Mouse (Mus musculus) hindbrain, embryonic 10.5 days (tissue): ENCODE measurements around the gene Cish. TPM values are rescaled to one million over a fixed set of nuclear protein-coding genes. Genes with fewer than 3 reads are reported as not detected.
A peak's percentile ranks its signal among the peaks of the same experiment; 100 is the strongest.

Source experiments
- DNase-seq: peaks from one replicate; pipeline ENCODE4 v3.0.0-alpha.2; 2017; ENCODE audit warnings: low spot score
- H3K27ac ChIP-seq: fragments of 300-500 bp; sonication (generic); 2 replicates; pipeline ENCODE4 v1.5.1; 2016; ENCODE audit warnings: mild to moderate bottlenecking, moderate library complexity
- H3K27me3 ChIP-seq: fragments of 300-500 bp; sonication (generic); 2 replicates; pipeline ENCODE4 v1.6.1; 2016; ENCODE audit warnings: mild to moderate bottlenecking; ENCODE audit not compliant: poor library complexity, insufficient read depth, severe bottlenecking
- H3K36me3 ChIP-seq: fragments of 300-500 bp; sonication (generic); 2 replicates; pipeline ENCODE4 v1.6.1; 2016; ENCODE audit warnings: mild to moderate bottlenecking, moderate library complexity
- H3K4me1 ChIP-seq: fragments of 300-500 bp; sonication (generic); replicated peaks from 2 replicates; pipeline ENCODE4 v1.6.1; 2016; ENCODE audit warnings: mild to moderate bottlenecking
- H3K4me3 ChIP-seq: fragments of 300-500 bp; sonication (generic); 2 replicates; pipeline ENCODE4 v1.5.1; 2016; ENCODE audit warnings: mild to moderate bottlenecking, moderate library complexity
- H3K9me3 ChIP-seq: fragments of 300-500 bp; sonication (generic); 2 replicates; pipeline ENCODE4 v1.6.1; 2016; ENCODE audit warnings: mild to moderate bottlenecking, moderate library complexity
- WGBS: fragments of 180-500 bp; shearing (Covaris S2); methylation state at CpG from one replicate; pipeline ENCODE4 v1.1.7; 2016; 5-methylcytosine and 5-hydroxymethylcytosine counted together
- polyA plus RNA-seq: library from polyadenylated mRNA; unstranded; fragments of >200 nt; fragmentation: Nextera tagmentation; extraction: Ambion mirVana; gene quantifications from 2 replicates; pipeline ENCODE4 v1.2.1, GENCODE M21; 2016

Gene Cish
- polyA plus RNA-seq, 1 experiment from 2014 or later: 9.7 TPM

- H3K4me3 ChIP-seq: no peak overlapping the region
- H3K27me3 ChIP-seq: no peaks in the 10 kb centered on the region
- no peak for DNase-seq
- no peaks in the 10 kb centered on the region for H3K9me3 ChIP-seq
- H3K36me3 ChIP-seq: no peaks in the 10 kb centered on the region
- WGBS: 88% methylated on average over 3 of the region's 3 CpGs
- H3K27ac ChIP-seq: no peak overlapping the region
- 0 out of 2 replicates have a peak, but pooled peaks cover 3% of the 10 kb centered on the region for H3K4me1 ChIP-seq
Observed at GRCm38 (mm10) chr9:107313926-107314325, 18.1 kb downstream of the Cish start.

- Histone ChIP-seq H3K4me1 (0 out of 2 replicates have a peak, but pooled peaks cover 3% of the 10 kb centered on the region), H3K4me3 (no peak overlapping the region), H3K36me3 (no peaks in the 10 kb centered on the region), H3K27ac (no peak overlapping the region), H3K9me3 (no peaks in the 10 kb centered on the region), H3K27me3 (no peaks in the 10 kb centered on the region)
- WGBS: 82% methylated on average over 2 of the region's 2 CpGs
- DNase-seq: no peak
Observed at GRCm38 (mm10) chr9:107315791-107316190, 20.0 kb downstream of the Cish start.

- Histone ChIP-seq H3K4me3 (no peak overlapping the region), H3K9me3 (no peaks in the 10 kb centered on the region), H3K27me3 (no peaks in the 10 kb centered on the region), H3K4me1 (0 out of 2 replicates have a peak, but pooled peaks cover 9% of the 10 kb centered on the region), H3K36me3 (peaks cover 3% of the 10 kb centered on the region; the same call in 1 of the 2 replicates), H3K27ac (no peak overlapping the region)
- 84% methylated on average over 8 of the region's 8 CpGs for WGBS
- no peak for DNase-seq
Observed at GRCm38 (mm10) chr9:107322461-107323050, 26.7 kb downstream of the Cish start.

DNA sequence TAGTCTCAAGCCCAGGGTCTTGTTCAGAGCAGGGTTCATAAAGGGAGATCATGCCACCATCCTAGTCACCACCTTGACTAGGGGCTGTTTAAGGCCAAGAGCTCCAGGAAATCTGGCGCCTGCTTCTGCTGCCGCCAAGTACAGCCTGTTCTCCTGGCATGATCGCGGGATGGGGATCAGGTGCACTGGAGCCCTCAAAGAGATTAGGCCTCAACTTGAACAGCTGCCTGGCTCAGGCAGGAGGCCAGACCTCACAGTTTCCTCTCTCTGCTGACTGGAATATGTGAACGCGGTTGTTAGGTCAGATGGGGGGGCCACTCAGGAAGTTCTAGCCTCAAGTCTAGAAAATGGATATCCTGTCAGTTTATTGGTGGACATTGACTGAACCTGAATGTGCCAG lies 27.7 kb downstream of the Cish start:
- Histone ChIP-seq H3K27ac (no peak overlapping the region), H3K4me1 (0 out of 2 replicates have a peak, but pooled peaks cover 6% of the 10 kb centered on the region), H3K4me3 (no peak overlapping the region), H3K9me3 (no peaks in the 10 kb centered on the region), H3K27me3 (no peaks in the 10 kb centered on the region), H3K36me3 (peaks cover 13% of the 10 kb centered on the region)
- WGBS: 91% methylated on average over 6 of the region's 6 CpGs
- no peak for DNase-seq

DNA sequence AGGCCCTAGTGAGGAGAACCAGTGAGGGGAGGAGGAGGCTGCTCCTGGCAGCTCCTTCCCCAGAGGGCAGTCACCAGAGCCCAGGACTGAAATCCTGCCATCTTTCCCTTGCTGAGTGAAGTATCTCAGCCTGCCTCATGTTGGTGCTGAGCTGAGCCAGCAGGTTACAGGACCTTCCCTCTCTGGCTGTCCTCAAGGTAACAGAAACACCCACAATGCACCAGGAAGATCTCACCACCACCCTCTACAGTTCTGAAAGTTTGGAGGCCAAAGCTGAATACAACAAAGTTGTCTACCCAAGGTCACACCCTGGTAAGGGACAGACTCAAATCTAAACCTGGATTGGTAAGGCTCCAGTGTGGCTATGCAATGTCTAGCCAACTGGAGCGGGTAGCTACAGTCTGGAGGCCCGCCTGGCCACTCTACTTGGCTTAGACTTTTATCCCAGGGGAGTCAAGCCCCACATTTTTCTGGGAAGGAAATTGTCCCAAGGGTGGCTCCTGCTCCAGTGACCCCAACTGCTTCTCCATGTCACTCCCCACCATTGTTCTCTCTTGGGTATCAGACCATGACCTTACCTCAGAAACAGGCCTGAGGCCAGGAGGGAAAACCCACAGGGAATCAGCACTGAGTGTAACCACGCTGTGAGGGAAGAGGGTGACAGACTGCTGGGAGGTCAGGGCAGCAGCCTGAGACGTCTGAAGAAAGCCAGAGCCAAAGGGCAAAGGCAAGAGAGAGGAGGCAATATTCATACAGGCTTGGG lies 29.2 kb downstream of the Cish start:
- no peak overlapping the region for H3K27ac ChIP-seq

GRCm38 (mm10) chr9:107325904-107326303 lies 30.1 kb downstream of the Cish start:
- Histone ChIP-seq H3K4me1 (0 out of 2 replicates have a peak, but pooled peaks cover 6% of the 10 kb centered on the region), H3K9me3 (no peaks in the 10 kb centered on the region), H3K27me3 (no peaks in the 10 kb centered on the region), H3K4me3 (no peak overlapping the region), H3K36me3 (peaks cover 18% of the 10 kb centered on the region), H3K27ac (no peak overlapping the region)
- WGBS: 90% methylated on average over 7 of the region's 7 CpGs
- DNase-seq: no peak

More for the DNA sequence above, 29.2 kb downstream of the Cish start:
- H3K4me3 ChIP-seq: no peak overlapping the region
- no peaks in the 10 kb centered on the region for H3K27me3 ChIP-seq
- H3K4me1 ChIP-seq: 0 out of 2 replicates have a peak, but pooled peaks cover 6% of the 10 kb centered on the region
- no peaks in the 10 kb centered on the region for H3K9me3 ChIP-seq
- 53% methylated on average over 4 of the region's 4 CpGs for WGBS
- no peak for DNase-seq
- H3K36me3 ChIP-seq: peaks cover 13% of the 10 kb centered on the region

- Histone ChIP-seq H3K36me3 (peaks cover 40% of the 10 kb centered on the region), H3K27me3 (no peaks in the 10 kb centered on the region), H3K27ac (no peak overlapping the region), H3K4me3 (no peak overlapping the region), H3K9me3 (no peaks in the 10 kb centered on the region), H3K4me1 (0 out of 2 replicates have a peak, but pooled peaks cover 6% of the 10 kb centered on the region)
- WGBS: 92% methylated on average over 16 of the region's 16 CpGs
- DNase-seq: no peak
Observed at GRCm38 (mm10) chr9:107327879-107328620, 32.2 kb downstream of the Cish start.

DNA sequence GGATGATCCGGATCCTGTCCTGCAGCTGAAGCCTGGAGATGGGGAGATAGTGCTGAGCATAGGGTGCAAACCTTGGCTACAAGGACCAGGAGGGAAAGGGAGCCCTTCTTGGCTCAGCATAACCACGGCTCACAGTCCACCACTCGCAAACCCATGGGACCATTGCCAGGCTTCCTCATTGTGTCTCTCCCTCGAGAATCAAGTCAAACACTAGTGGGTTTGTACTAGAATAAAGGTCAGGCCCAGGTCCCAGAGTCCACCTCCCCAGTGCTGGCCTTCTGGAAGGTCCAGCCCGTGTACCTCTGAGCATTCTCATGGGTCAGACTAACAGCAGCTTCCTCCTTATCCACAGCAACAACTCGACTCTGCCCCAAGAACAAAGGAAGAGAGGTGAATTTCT lies 35.0 kb downstream of the Cish start:
- peaks cover 42% of the 10 kb centered on the region for H3K36me3 ChIP-seq
- 82% methylated on average over 6 of the region's 6 CpGs for WGBS
- no peak overlapping the region for H3K4me3 ChIP-seq
- H3K9me3 ChIP-seq: no peaks in the 10 kb centered on the region
- DNase-seq: no peak
- no peaks in the 10 kb centered on the region for H3K27me3 ChIP-seq
- no peak overlapping the region for H3K27ac ChIP-seq
- 0 out of 2 replicates have a peak, but pooled peaks cover 2% of the 10 kb centered on the region for H3K4me1 ChIP-seq

DNA sequence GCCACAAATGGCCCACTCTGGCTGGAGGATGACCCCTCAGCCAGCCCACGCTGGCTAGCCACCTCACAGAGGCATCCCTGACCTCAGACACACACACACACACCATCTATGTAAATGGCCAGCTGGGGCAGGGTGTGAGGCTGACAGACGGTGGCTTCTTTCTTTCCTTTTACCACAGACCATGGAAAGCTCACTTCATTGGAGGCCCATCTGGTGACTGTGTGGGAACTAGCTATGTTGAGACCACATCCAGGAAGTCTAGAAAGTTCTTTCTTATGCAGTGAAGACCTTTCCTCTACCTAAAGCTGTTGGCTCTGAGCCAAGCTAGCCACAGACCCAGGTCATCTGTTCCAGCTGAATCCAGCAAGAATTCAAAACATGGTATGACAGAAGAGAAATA lies 37.9 kb downstream of the Cish start:
- 70% methylated on average over 2 of the region's 2 CpGs for WGBS

DNA sequence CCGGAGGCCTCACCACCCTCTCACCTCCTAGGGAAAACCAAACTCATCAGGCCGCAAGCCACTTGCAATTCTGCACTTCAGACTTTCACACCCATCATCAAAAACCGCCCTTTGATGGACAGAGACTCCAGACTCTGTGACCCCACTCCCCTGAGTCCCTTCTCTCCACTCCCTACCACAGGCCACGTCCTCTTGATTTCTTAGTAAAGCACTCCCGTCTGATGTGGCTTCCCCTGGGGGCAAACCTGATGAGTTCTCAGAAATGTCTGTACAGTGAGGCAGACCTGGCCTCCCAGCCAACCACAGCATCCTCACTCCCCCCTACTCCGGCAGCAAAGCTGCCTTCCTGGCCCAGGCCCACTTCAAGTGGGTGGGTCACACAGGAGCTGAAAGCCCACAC lies 38.5 kb downstream of the Cish start:
- H3K9me3 ChIP-seq: no peaks in the 10 kb centered on the region
- no peak for DNase-seq
- 89% methylated on average over 6 of the region's 6 CpGs for WGBS
- no peak overlapping the region for H3K27ac ChIP-seq
- peaks cover 29% of the 10 kb centered on the region for H3K36me3 ChIP-seq
- H3K4me1 ChIP-seq: peaks cover 24% of the 10 kb centered on the region
- H3K4me3 ChIP-seq: no peak overlapping the region
- H3K27me3 ChIP-seq: no peaks in the 10 kb centered on the region

More for the DNA sequence above, 37.9 kb downstream of the Cish start:
- Histone ChIP-seq H3K27me3 (no peaks in the 10 kb centered on the region), H3K4me1 (peaks cover 17% of the 10 kb centered on the region), H3K9me3 (no peaks in the 10 kb centered on the region), H3K36me3 (peaks cover 29% of the 10 kb centered on the region), H3K27ac (no peak overlapping the region), H3K4me3 (no peak overlapping the region)
- no peak for DNase-seq

DNA sequence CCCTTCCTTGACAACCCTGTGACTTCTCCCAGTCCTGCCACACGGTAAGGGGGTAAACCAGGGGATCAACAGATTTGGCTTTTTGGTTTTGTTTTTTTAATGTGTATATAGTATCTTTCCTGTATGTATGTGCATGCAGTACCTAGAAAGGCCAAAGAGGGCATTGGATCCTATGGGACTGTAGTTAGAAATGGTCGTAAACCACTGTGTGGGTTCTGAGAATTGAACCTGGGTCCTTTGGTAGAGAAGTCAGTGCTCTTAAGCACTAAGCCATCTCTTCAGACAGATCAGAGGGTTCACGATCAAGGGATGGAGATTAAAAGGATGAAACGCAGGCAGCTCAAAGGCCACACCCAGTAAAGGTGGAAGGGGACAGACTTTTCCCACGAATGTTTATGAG lies 39.2 kb downstream of the Cish start:
- Histone ChIP-seq H3K9me3 (no peaks in the 10 kb centered on the region), H3K4me3 (no peak overlapping the region), H3K4me1 (peaks cover 29% of the 10 kb centered on the region), H3K36me3 (peaks cover 29% of the 10 kb centered on the region), H3K27me3 (no peaks in the 10 kb centered on the region), H3K27ac (no peak overlapping the region)
- WGBS: 94% methylated on average over 5 of the region's 5 CpGs
- DNase-seq: no peak

DNA sequence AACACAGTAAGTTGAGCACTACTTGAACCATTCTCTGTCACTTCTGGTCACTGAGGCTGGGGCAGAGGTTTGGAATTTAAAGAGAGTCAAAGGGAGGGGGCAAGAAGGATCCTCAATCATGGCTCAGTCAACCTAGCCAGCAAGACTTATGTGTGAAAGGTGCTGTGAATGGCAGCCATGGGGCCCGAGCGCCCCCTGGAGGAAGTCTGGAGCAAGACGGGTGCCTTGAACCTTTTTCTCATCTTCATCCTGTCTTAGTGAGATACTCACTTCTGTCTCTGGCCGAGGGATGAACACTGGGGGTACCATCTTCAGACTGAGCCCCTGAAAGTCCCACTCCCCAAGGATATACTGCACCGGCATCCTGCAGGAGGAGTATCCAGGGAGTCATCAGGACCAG lies 40.1 kb downstream of the Cish start:
- peaks cover 36% of the 10 kb centered on the region for H3K4me1 ChIP-seq
- peaks cover 2% of the 10 kb centered on the region; the same call in 1 of the 2 replicates for H3K27me3 ChIP-seq
- H3K9me3 ChIP-seq: no peaks in the 10 kb centered on the region
- WGBS: 18% methylated on average over 5 of the region's 5 CpGs
- no peak overlapping the region for H3K4me3 ChIP-seq
- H3K27ac ChIP-seq: no peak overlapping the region
- H3K36me3 ChIP-seq: peaks cover 23% of the 10 kb centered on the region
- DNase-seq: peak; percentile 65

- 89% methylated on average over 6 of the region's 6 CpGs for WGBS
- Histone ChIP-seq H3K4me1 (peaks cover 41% of the 10 kb centered on the region), H3K27me3 (peaks cover 7% of the 10 kb centered on the region), H3K36me3 (peaks cover 19% of the 10 kb centered on the region), H3K4me3 (no peak overlapping the region), H3K27ac (no peak overlapping the region), H3K9me3 (no peaks in the 10 kb centered on the region)
- DNase-seq: no peak
Observed at GRCm38 (mm10) chr9:107336386-107336785, 40.6 kb downstream of the Cish start.
